Mouse (Mus musculus) kidney, embryonic 14.5 days (tissue): Measurements from ENCODE around the gene Znhit3. TPM values are rescaled to one million over a fixed set of nuclear protein-coding genes. Genes with fewer than 3 reads are reported as not detected.

Experiments used
- ATAC-seq: fragments of 200-750 bp; cut with Nextera tagmentation; 2 replicates; pipeline ENCODE4 v1.8.0; 2017; ENCODE audit warnings: moderate number of reproducible peaks, mild to moderate bottlenecking, moderate TSS enrichment, moderate library complexity; ENCODE audit not compliant: low FRiP score, low TSS enrichment
- H3K27ac ChIP-seq: fragments of 300-500 bp; sonication (generic); 2 replicates; pipeline ENCODE4 v1.5.1; 2014; ENCODE audit warnings: low read depth, mild to moderate bottlenecking, low read length, moderate library complexity, mixed read lengths
- H3K27me3 ChIP-seq: fragments of 300-500 bp; sonication (generic); 2 replicates; pipeline ENCODE4 v1.6.1; 2014; ENCODE audit warnings: mild to moderate bottlenecking, low read length; ENCODE audit not compliant: control insufficient read depth, insufficient read depth
- H3K36me3 ChIP-seq: fragments of 300-500 bp; sonication (generic); 2 replicates; pipeline ENCODE4 v1.6.1; 2014; ENCODE audit warnings: low read length, mixed read lengths; ENCODE audit not compliant: control insufficient read depth, insufficient read depth
- H3K4me1 ChIP-seq: fragments of 300-500 bp; sonication (generic); 2 replicates; pipeline ENCODE4 v1.6.1; 2014; ENCODE audit warnings: low read length, mixed read lengths; ENCODE audit not compliant: control insufficient read depth, insufficient read depth
- H3K4me2 ChIP-seq: fragments of 300-500 bp; sonication (generic); replicated peaks from 2 replicates; pipeline ENCODE4 v1.6.1; 2014; ENCODE audit warnings: low read depth, mild to moderate bottlenecking, low read length
- H3K4me3 ChIP-seq: fragments of 300-500 bp; sonication (generic); 2 replicates; pipeline ENCODE4 v1.5.1; 2014; ENCODE audit warnings: mild to moderate bottlenecking, low read length
- H3K9ac ChIP-seq: fragments of 300-500 bp; sonication (generic); 2 replicates; pipeline ENCODE4 v1.6.1; 2014; ENCODE audit warnings: low read depth, mild to moderate bottlenecking, low read length, moderate library complexity
- H3K9me3 ChIP-seq: fragments of 300-500 bp; sonication (generic); 2 replicates; pipeline ENCODE4 v1.6.1; 2016; ENCODE audit warnings: low read length; ENCODE audit not compliant: control insufficient read depth
- WGBS: fragments of 180-500 bp; shearing (Covaris S2); extraction: QIAGEN DNeasy Blood & Tissue Kit; methylation state at CpG from one replicate; pipeline ENCODE4 v1.1.7; 2014; 5-methylcytosine and 5-hydroxymethylcytosine counted together
- polyA plus RNA-seq: library from polyadenylated mRNA; unstranded; fragments of >200 nt; fragmentation: Nextera tagmentation; extraction: Ambion mirVana; gene quantifications from 2 replicates; pipeline ENCODE4 v1.2.1, GENCODE M21; 2014

The Znhit3 gene
- polyA plus RNA-seq, 1 experiment from 2014 or later: 71.6 TPM

- no peak overlapping the region for H3K4me3 ChIP-seq
- no peak for ATAC-seq
- no peaks in the 10 kb centered on the region for H3K4me1 ChIP-seq
- H3K4me2 ChIP-seq: no peak overlapping the region
- H3K27ac ChIP-seq: no peak overlapping the region
- WGBS: 92% methylated on average over 5 of the region's 5 CpGs
- H3K36me3 ChIP-seq: peaks cover 39% of the 10 kb centered on the region
- H3K9me3 ChIP-seq: no peaks in the 10 kb centered on the region
- no peaks in the 10 kb centered on the region for H3K27me3 ChIP-seq
- no peak overlapping the region for H3K9ac ChIP-seq
These were observed 1.5 kb downstream of the Znhit3 start for GRCm38 (mm10) chr11:84914673-84915072.

- no peak overlapping the region for H3K27ac ChIP-seq
- ATAC-seq: no peak
- peaks cover 74% of the 10 kb centered on the region for H3K36me3 ChIP-seq
- H3K9me3 ChIP-seq: no peaks in the 10 kb centered on the region
- 75% methylated on average over 4 of the region's 4 CpGs for WGBS
- H3K4me2 ChIP-seq: no peak overlapping the region
- H3K9ac ChIP-seq: no peak overlapping the region
- H3K27me3 ChIP-seq: no peaks in the 10 kb centered on the region
- H3K4me3 ChIP-seq: no peak overlapping the region
- H3K4me1 ChIP-seq: no peaks in the 10 kb centered on the region
These were observed 5.8 kb downstream of the Znhit3 start for GRCm38 (mm10) chr11:84910411-84910810.

GRCm38 (mm10) chr11:84908480-84908879 lies 7.7 kb downstream of the Znhit3 start:
- no peak for ATAC-seq
- Histone ChIP-seq H3K9me3 (no peaks in the 10 kb centered on the region), H3K27ac (no peak overlapping the region), H3K36me3 (peaks cover 84% of the 10 kb centered on the region), H3K27me3 (no peaks in the 10 kb centered on the region), H3K4me1 (no peaks in the 10 kb centered on the region), H3K4me2 (no peak overlapping the region), H3K4me3 (no peak overlapping the region), H3K9ac (no peak overlapping the region)
- WGBS: 93% methylated on average over 6 of the region's 6 CpGs

- H3K9ac ChIP-seq: no peak overlapping the region
- no peaks in the 10 kb centered on the region for H3K9me3 ChIP-seq
- H3K4me3 ChIP-seq: no peak overlapping the region
- H3K4me2 ChIP-seq: no peak overlapping the region
- 84% methylated on average over 3 of the region's 3 CpGs for WGBS
- H3K27ac ChIP-seq: no peak overlapping the region
- peaks cover 86% of the 10 kb centered on the region for H3K36me3 ChIP-seq
- ATAC-seq: no peak
- no peaks in the 10 kb centered on the region for H3K4me1 ChIP-seq
- H3K27me3 ChIP-seq: no peaks in the 10 kb centered on the region
These were observed 9.1 kb downstream of the Znhit3 start for GRCm38 (mm10) chr11:84907081-84907480.

- Histone ChIP-seq H3K4me1 (no peaks in the 10 kb centered on the region), H3K4me2 (no peak overlapping the region), H3K27me3 (no peaks in the 10 kb centered on the region), H3K4me3 (no peak overlapping the region), H3K9me3 (no peaks in the 10 kb centered on the region), H3K36me3 (peaks cover 88% of the 10 kb centered on the region), H3K9ac (no peak overlapping the region), H3K27ac (no peak overlapping the region)
- ATAC-seq: no peak
- WGBS: 83% methylated on average over 9 of the region's 9 CpGs
These were observed 11.5 kb downstream of the Znhit3 start for GRCm38 (mm10) chr11:84904597-84905144.

GRCm38 (mm10) chr11:84893113-84893512 lies 23.1 kb downstream of the Znhit3 start:
- Histone ChIP-seq H3K9me3 (no peaks in the 10 kb centered on the region), H3K27ac (no peak overlapping the region), H3K4me1 (no peaks in the 10 kb centered on the region), H3K4me3 (no peak overlapping the region), H3K9ac (no peak overlapping the region), H3K27me3 (no peaks in the 10 kb centered on the region), H3K4me2 (no peak overlapping the region), H3K36me3 (peaks cover 49% of the 10 kb centered on the region)
- no peak for ATAC-seq
- 94% methylated on average over 15 of the region's 15 CpGs for WGBS

GRCm38 (mm10) chr11:84891705-84892104 lies 24.5 kb downstream of the Znhit3 start:
- no peak overlapping the region for H3K4me2 ChIP-seq
- H3K27ac ChIP-seq: no peak overlapping the region
- no peaks in the 10 kb centered on the region for H3K4me1 ChIP-seq
- no peak overlapping the region for H3K9ac ChIP-seq
- 93% methylated on average over 7 of the region's 7 CpGs for WGBS
- no peak overlapping the region for H3K4me3 ChIP-seq
- H3K27me3 ChIP-seq: no peaks in the 10 kb centered on the region
- no peaks in the 10 kb centered on the region for H3K9me3 ChIP-seq
- ATAC-seq: no peak
- peaks cover 53% of the 10 kb centered on the region for H3K36me3 ChIP-seq

GRCm38 (mm10) chr11:84889492-84889891 lies 26.7 kb downstream of the Znhit3 start:
- Histone ChIP-seq H3K9me3 (no peaks in the 10 kb centered on the region), H3K9ac (no peak overlapping the region), H3K36me3 (peaks cover 60% of the 10 kb centered on the region), H3K27ac (no peak overlapping the region), H3K27me3 (no peaks in the 10 kb centered on the region), H3K4me3 (no peak overlapping the region), H3K4me1 (no peaks in the 10 kb centered on the region), H3K4me2 (no peak overlapping the region)
- 96% methylated on average over 2 of the region's 2 CpGs for WGBS
- no peak for ATAC-seq

- Histone ChIP-seq H3K9me3 (no peaks in the 10 kb centered on the region), H3K27ac (no peak overlapping the region), H3K4me3 (no peak overlapping the region), H3K9ac (no peak overlapping the region), H3K4me1 (no peaks in the 10 kb centered on the region), H3K4me2 (no peak overlapping the region), H3K36me3 (peaks cover 63% of the 10 kb centered on the region), H3K27me3 (no peaks in the 10 kb centered on the region)
- 94% methylated on average over 8 of the region's 8 CpGs for WGBS
- no peak for ATAC-seq
These were observed 28.1 kb downstream of the Znhit3 start for GRCm38 (mm10) chr11:84888025-84888424.
